Mouse (Mus musculus) gastrocnemius, postnatal 10 days (tissue): Measurements from ENCODE around the gene H2al1j. TPM values are rescaled to one million over a fixed set of nuclear protein-coding genes. Genes with fewer than 3 reads are reported as not detected.

Source experiments
- total RNA-seq, 2 experiments: library from RNA; stranded (reverse); gene quantifications; 2 replicates each; pipeline ENCODE4 v1.2.3; 2021

H2al1j gene
- total RNA-seq, 2 experiments from 2014 or later, result not detected

Other genes starting within 250 kb of the H2al1j start
- gene H2al1a, start 28.6 kb upstream of the H2al1j start, total RNA-seq, result not detected
- gene H2al1b, start 25.4 kb upstream of the H2al1j start, total RNA-seq, result not detected
- not detected for gene H2al1c, start 22.2 kb upstream of the H2al1j start, total RNA-seq
- not detected for gene H2al1d, start 19.0 kb upstream of the H2al1j start, total RNA-seq
- gene H2al1e, start 15.9 kb upstream of the H2al1j start, total RNA-seq, result not detected
- not detected for gene H2al1f, start 12.7 kb upstream of the H2al1j start, total RNA-seq
- not detected for gene H2al1g, start 9.6 kb upstream of the H2al1j start, total RNA-seq
- not detected for gene H2al1h, start 6.3 kb upstream of the H2al1j start, total RNA-seq
- gene H2al1i, start 3.2 kb upstream of the H2al1j start, total RNA-seq, result not detected